Mouse (Mus musculus): Measurements from ENCODE around the gene 4931440F15Rik.

The 4931440F15Rik gene

GRCm38 (mm10) chr11:29801432-29802427 is 23.7 kb downstream of the 4931440F15Rik start:
- DNase-seq (ENCODE audit: low spot score) = no peak

GRCm38 (mm10) chr11:29799839-29800238 is 25.6 kb downstream of the 4931440F15Rik start:
- DNase-seq (ENCODE audit: low spot score) = no peak

- DNase-seq (ENCODE audit: low spot score) = no peak
These were observed 30.4 kb downstream of the 4931440F15Rik start for GRCm38 (mm10) chr11:29795106-29795505.

GRCm38 (mm10) chr11:29794475-29794874 is 31.0 kb downstream of the 4931440F15Rik start:
- no peak for DNase-seq (ENCODE audit: low spot score)

- no peak for DNase-seq (ENCODE audit: low spot score)
These were observed 34.7 kb downstream of the 4931440F15Rik start for GRCm38 (mm10) chr11:29790796-29791195.

- DNase-seq (ENCODE audit: low spot score) = no peak
These were observed 36.4 kb downstream of the 4931440F15Rik start for GRCm38 (mm10) chr11:29788921-29789638.

GRCm38 (mm10) chr11:29788499-29788898 is 37.0 kb downstream of the 4931440F15Rik start:
- no peak for DNase-seq (ENCODE audit: low spot score)

GRCm38 (mm10) chr11:29787473-29787872 is 38.0 kb downstream of the 4931440F15Rik start:
- DNase-seq (ENCODE audit: low spot score) = no peak

- DNase-seq (ENCODE audit: low spot score) = no peak
These were observed 38.8 kb downstream of the 4931440F15Rik start for GRCm38 (mm10) chr11:29786583-29787219.

GRCm38 (mm10) chr11:29779409-29780026 is 46.0 kb downstream of the 4931440F15Rik start:
- DNase-seq (ENCODE audit: low spot score) = no peak

GRCm38 (mm10) chr11:29778936-29779335 is 46.5 kb downstream of the 4931440F15Rik start:
- DNase-seq (ENCODE audit: low spot score) = no peak

- DNase-seq (ENCODE audit: low spot score) = no peak
These were observed 47.5 kb downstream of the 4931440F15Rik start for GRCm38 (mm10) chr11:29777964-29778363.

GRCm38 (mm10) chr11:29774760-29775159 is 50.7 kb downstream of the 4931440F15Rik start:
- no peak for DNase-seq (ENCODE audit: low spot score)

- DNase-seq (ENCODE audit: low spot score) = no peak
These were observed 51.2 kb downstream of the 4931440F15Rik start for GRCm38 (mm10) chr11:29774296-29774695.
